Mouse (Mus musculus): Measurements from ENCODE around the gene Cmas. TPM values are rescaled to one million over a fixed set of nuclear protein-coding genes. Genes with fewer than 3 reads are reported as not detected.

The Cmas gene
- polyA plus RNA-seq, 1 experiment from 2014 or later = 117 TPM

GRCm38 (mm10) chr6:142757976-142758375 lies 1.5 kb downstream of the Cmas start:
- 72% methylated on average over 6 of the region's 6 CpGs for WGBS (ENCODE audit: insufficient replicate concordance)

GRCm38 (mm10) chr6:142758562-142758961 lies 2.1 kb downstream of the Cmas start:
- H3K4me3 ChIP-seq (ENCODE audit: low read depth, low read length) = peak overlapping the region; percentile 83; the same call in 1 of the 2 replicates
- no peaks in the 10 kb centered on the region for H3K27me3 ChIP-seq (ENCODE audit: control insufficient read depth, insufficient read depth, low read length)
- peak overlapping the region; percentile 72 for H3K4me2 ChIP-seq
- peaks cover 11% of the 10 kb centered on the region; the same call in 1 of the 2 replicates for H3K4me1 ChIP-seq (ENCODE audit: control insufficient read depth, insufficient read depth, low read length)
- H3K36me3 ChIP-seq (ENCODE audit: control insufficient read depth, insufficient read depth, low read length) = peaks cover 3% of the 10 kb centered on the region; the same call in 1 of the 2 replicates
- 85% methylated on average over 6 of the region's 6 CpGs for WGBS (ENCODE audit: insufficient replicate concordance)
- H3K9me3 ChIP-seq (replicated peaks; ENCODE audit: control insufficient read depth, low read length) = no peaks in the 10 kb centered on the region
- peak overlapping the region; percentile 4 for H3K9ac ChIP-seq (ENCODE audit: low read depth, low read length)
- no peak for ATAC-seq (replicated peaks; ENCODE audit: insufficient number of reproducible peaks, low FRiP score, low TSS enrichment)
- no peak overlapping the region for H3K27ac ChIP-seq (ENCODE audit: low read depth, low read length)

More at GRCm38 (mm10) chr6:142757976-142758375, 1.5 kb downstream of the Cmas start:
- peak overlapping the region; percentile 42; the same call in 1 of the 2 replicates for H3K27ac ChIP-seq (ENCODE audit: low read depth, low read length)
- peak overlapping the region; percentile 83 for H3K4me3 ChIP-seq (ENCODE audit: low read depth, low read length)
- H3K4me1 ChIP-seq (ENCODE audit: control insufficient read depth, insufficient read depth, low read length) = peaks cover 11% of the 10 kb centered on the region; the same call in 1 of the 2 replicates
- peak overlapping the region; percentile 4 for H3K9ac ChIP-seq (ENCODE audit: low read depth, low read length)
- H3K27me3 ChIP-seq (ENCODE audit: control insufficient read depth, insufficient read depth, low read length) = no peaks in the 10 kb centered on the region
- no peak for ATAC-seq (replicated peaks; ENCODE audit: insufficient number of reproducible peaks, low FRiP score, low TSS enrichment)
- peak overlapping the region; percentile 72 for H3K4me2 ChIP-seq
- peaks cover 3% of the 10 kb centered on the region; the same call in 1 of the 2 replicates for H3K36me3 ChIP-seq (ENCODE audit: control insufficient read depth, insufficient read depth, low read length)
- no peaks in the 10 kb centered on the region for H3K9me3 ChIP-seq (replicated peaks; ENCODE audit: control insufficient read depth, low read length)

GRCm38 (mm10) chr6:142759633-142760032 lies 3.1 kb downstream of the Cmas start:
- Histone ChIP-seq H3K4me2 (no peak overlapping the region), H3K36me3 (ENCODE audit: control insufficient read depth, insufficient read depth, low read length) (peaks cover 6% of the 10 kb centered on the region; the same call in 1 of the 2 replicates), H3K9me3 (replicated peaks; ENCODE audit: control insufficient read depth, low read length) (no peaks in the 10 kb centered on the region), H3K27me3 (ENCODE audit: control insufficient read depth, insufficient read depth, low read length) (no peaks in the 10 kb centered on the region), H3K4me3 (ENCODE audit: low read depth, low read length) (no peak overlapping the region), H3K4me1 (ENCODE audit: control insufficient read depth, insufficient read depth, low read length) (peaks cover 11% of the 10 kb centered on the region; the same call in 1 of the 2 replicates), H3K9ac (ENCODE audit: low read depth, low read length) (no peak overlapping the region), H3K27ac (ENCODE audit: low read depth, low read length) (no peak overlapping the region)
- WGBS (ENCODE audit: insufficient replicate concordance) = 89% methylated on average over 2 of the region's 2 CpGs
- no peak for ATAC-seq (replicated peaks; ENCODE audit: insufficient number of reproducible peaks, low FRiP score, low TSS enrichment)

- no peak overlapping the region for H3K4me3 ChIP-seq (ENCODE audit: low read depth, low read length)
- no peak for ATAC-seq (replicated peaks; ENCODE audit: insufficient number of reproducible peaks, low FRiP score, low TSS enrichment)
- H3K4me2 ChIP-seq = no peak overlapping the region
- H3K9ac ChIP-seq (ENCODE audit: low read depth, low read length) = no peak overlapping the region
- H3K4me1 ChIP-seq (ENCODE audit: control insufficient read depth, insufficient read depth, low read length) = no peaks in the 10 kb centered on the region
- no peaks in the 10 kb centered on the region for H3K27me3 ChIP-seq (ENCODE audit: control insufficient read depth, insufficient read depth, low read length)
- no peak overlapping the region for H3K27ac ChIP-seq (ENCODE audit: low read depth, low read length)
- H3K36me3 ChIP-seq (ENCODE audit: control insufficient read depth, insufficient read depth, low read length) = peaks cover 13% of the 10 kb centered on the region; the same call in 1 of the 2 replicates
- no peaks in the 10 kb centered on the region for H3K9me3 ChIP-seq (replicated peaks; ENCODE audit: control insufficient read depth, low read length)
- WGBS (ENCODE audit: insufficient replicate concordance) = 75% methylated on average over 2 of the region's 2 CpGs
Measured at GRCm38 (mm10) chr6:142764933-142765332, 8.4 kb downstream of the Cmas start.

- H3K4me3 ChIP-seq (ENCODE audit: low read depth, low read length) = no peak overlapping the region
- H3K9me3 ChIP-seq (replicated peaks; ENCODE audit: control insufficient read depth, low read length) = no peaks in the 10 kb centered on the region
- H3K4me1 ChIP-seq (ENCODE audit: control insufficient read depth, insufficient read depth, low read length) = no peaks in the 10 kb centered on the region
- H3K27ac ChIP-seq (ENCODE audit: low read depth, low read length) = no peak overlapping the region
- H3K4me2 ChIP-seq = no peak overlapping the region
- WGBS (ENCODE audit: insufficient replicate concordance) = 89% methylated on average over 9 of the region's 9 CpGs
- no peaks in the 10 kb centered on the region for H3K27me3 ChIP-seq (ENCODE audit: control insufficient read depth, insufficient read depth, low read length)
- no peak for ATAC-seq (replicated peaks; ENCODE audit: insufficient number of reproducible peaks, low FRiP score, low TSS enrichment)
- no peak overlapping the region for H3K9ac ChIP-seq (ENCODE audit: low read depth, low read length)
- peaks cover 23% of the 10 kb centered on the region for H3K36me3 ChIP-seq (ENCODE audit: control insufficient read depth, insufficient read depth, low read length)
Measured at GRCm38 (mm10) chr6:142767305-142767704, 10.8 kb downstream of the Cmas start.

GRCm38 (mm10) chr6:142769896-142770295 lies 13.4 kb downstream of the Cmas start:
- H3K27me3 ChIP-seq (ENCODE audit: control insufficient read depth, insufficient read depth, low read length) = no peaks in the 10 kb centered on the region
- no peak overlapping the region for H3K4me2 ChIP-seq
- H3K9ac ChIP-seq (ENCODE audit: low read depth, low read length) = no peak overlapping the region
- ATAC-seq (replicated peaks; ENCODE audit: insufficient number of reproducible peaks, low FRiP score, low TSS enrichment) = no peak
- WGBS (ENCODE audit: insufficient replicate concordance) = 94% methylated on average over 3 of the region's 3 CpGs
- no peak overlapping the region for H3K4me3 ChIP-seq (ENCODE audit: low read depth, low read length)
- no peaks in the 10 kb centered on the region for H3K4me1 ChIP-seq (ENCODE audit: control insufficient read depth, insufficient read depth, low read length)
- no peaks in the 10 kb centered on the region for H3K9me3 ChIP-seq (replicated peaks; ENCODE audit: control insufficient read depth, low read length)
- H3K27ac ChIP-seq (ENCODE audit: low read depth, low read length) = no peak overlapping the region
- peaks cover 32% of the 10 kb centered on the region for H3K36me3 ChIP-seq (ENCODE audit: control insufficient read depth, insufficient read depth, low read length)

- Histone ChIP-seq H3K4me2 (no peak overlapping the region), H3K9ac (ENCODE audit: low read depth, low read length) (no peak overlapping the region), H3K9me3 (replicated peaks; ENCODE audit: control insufficient read depth, low read length) (no peaks in the 10 kb centered on the region), H3K27ac (ENCODE audit: low read depth, low read length) (no peak overlapping the region), H3K4me3 (ENCODE audit: low read depth, low read length) (no peak overlapping the region), H3K27me3 (ENCODE audit: control insufficient read depth, insufficient read depth, low read length) (no peaks in the 10 kb centered on the region), H3K36me3 (ENCODE audit: control insufficient read depth, insufficient read depth, low read length) (peaks cover 32% of the 10 kb centered on the region), H3K4me1 (ENCODE audit: control insufficient read depth, insufficient read depth, low read length) (peaks cover 7% of the 10 kb centered on the region)
- no peak for ATAC-seq (replicated peaks; ENCODE audit: insufficient number of reproducible peaks, low FRiP score, low TSS enrichment)
- 83% methylated on average over 4 of the region's 4 CpGs for WGBS (ENCODE audit: insufficient replicate concordance)
Measured at GRCm38 (mm10) chr6:142771643-142772042, 15.2 kb downstream of the Cmas start.

GRCm38 (mm10) chr6:142773566-142773965 lies 17.1 kb downstream of the Cmas start:
- Histone ChIP-seq H3K9me3 (replicated peaks; ENCODE audit: control insufficient read depth, low read length) (no peaks in the 10 kb centered on the region), H3K36me3 (ENCODE audit: control insufficient read depth, insufficient read depth, low read length) (peaks cover 28% of the 10 kb centered on the region), H3K27ac (ENCODE audit: low read depth, low read length) (no peak overlapping the region), H3K9ac (ENCODE audit: low read depth, low read length) (no peak overlapping the region), H3K4me3 (ENCODE audit: low read depth, low read length) (no peak overlapping the region), H3K4me1 (ENCODE audit: control insufficient read depth, insufficient read depth, low read length) (peaks cover 15% of the 10 kb centered on the region), H3K27me3 (ENCODE audit: control insufficient read depth, insufficient read depth, low read length) (no peaks in the 10 kb centered on the region), H3K4me2 (no peak overlapping the region)
- 89% methylated on average over 5 of the region's 5 CpGs for WGBS (ENCODE audit: insufficient replicate concordance)
- no peak for ATAC-seq (replicated peaks; ENCODE audit: insufficient number of reproducible peaks, low FRiP score, low TSS enrichment)

GRCm38 (mm10) chr6:142776935-142777334 lies 20.4 kb downstream of the Cmas start:
- no peaks in the 10 kb centered on the region for H3K9me3 ChIP-seq (replicated peaks; ENCODE audit: control insufficient read depth, low read length)
- H3K27ac ChIP-seq (ENCODE audit: low read depth, low read length) = no peak overlapping the region
- H3K27me3 ChIP-seq (ENCODE audit: control insufficient read depth, insufficient read depth, low read length) = no peaks in the 10 kb centered on the region
- peaks cover 18% of the 10 kb centered on the region for H3K36me3 ChIP-seq (ENCODE audit: control insufficient read depth, insufficient read depth, low read length)
- H3K4me2 ChIP-seq = no peak overlapping the region
- peaks cover 22% of the 10 kb centered on the region for H3K4me1 ChIP-seq (ENCODE audit: control insufficient read depth, insufficient read depth, low read length)
- no peak overlapping the region for H3K9ac ChIP-seq (ENCODE audit: low read depth, low read length)
- H3K4me3 ChIP-seq (ENCODE audit: low read depth, low read length) = no peak overlapping the region
- WGBS (ENCODE audit: insufficient replicate concordance) = 16% methylated on average over 4 of the region's 4 CpGs
- no peak; the same call in 1 of the 2 replicates for ATAC-seq (replicated peaks; ENCODE audit: insufficient number of reproducible peaks, low FRiP score, low TSS enrichment)

Data from heart, embryonic 11.5 days (tissue).